Mouse (Mus musculus) heart, adult 2 months (tissue): ENCODE results near the gene Usp10.

Source experiments
- CTCF ChIP-seq: fragments of 200-600 bp; IDR thresholded peaks from 2 replicates; pipeline ENCODE4 v1.8.1; 2022; ENCODE audit warnings: antibody characterized with exemption, mild to moderate bottlenecking, moderate library complexity
- EP300 ChIP-seq: fragments of 200-500 bp; IDR thresholded peaks from 2 replicates; pipeline ENCODE4 v1.6.1; 2011; ENCODE audit warnings: low read depth, low read length, control low read depth; ENCODE audit not compliant: insufficient read depth
- POLR2A ChIP-seq: fragments of 200-500 bp; IDR thresholded peaks from 2 replicates; pipeline ENCODE4 v1.6.1; 2011; ENCODE audit warnings: mild to moderate bottlenecking, low read depth, low read length, control low read depth; ENCODE audit not compliant: insufficient read depth

DNA sequence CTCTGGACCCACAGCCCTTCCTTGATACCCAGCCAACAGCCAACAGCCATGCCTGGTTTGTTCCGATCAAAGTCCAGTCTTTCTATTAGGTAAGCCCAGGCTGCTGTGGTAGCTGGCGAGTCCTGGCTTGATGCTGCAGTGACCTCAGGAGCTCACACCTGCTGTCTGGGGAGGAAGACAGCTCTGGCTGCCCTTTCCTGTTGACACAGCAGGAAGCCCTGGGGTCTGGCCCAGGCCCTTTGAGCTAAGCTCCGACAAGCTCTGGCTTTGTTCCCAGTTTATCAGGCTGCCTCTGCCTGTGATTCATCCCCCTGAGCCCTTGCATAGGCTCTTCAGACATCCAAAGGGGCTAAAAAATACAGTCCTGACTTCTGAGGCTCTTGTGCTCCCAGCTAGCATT is 24.5 kb upstream of the Usp10 start:
- TF ChIP-seq CTCF (no peak), EP300 (no peak), POLR2A (no peak)
